Mouse (Mus musculus) brain, embryonic 14.5 days (tissue): Measurements from ENCODE around the gene Pacrg.

Source experiments
- CTCF ChIP-seq: fragments of 200-500 bp; IDR thresholded peaks from 2 replicates; pipeline ENCODE4 v1.5.1; 2012; ENCODE audit warnings: inconsistent platforms, mild to moderate bottlenecking, moderate library complexity, borderline replicate concordance; ENCODE audit not compliant: insufficient read depth, insufficient read length; ENCODE audit errors: extremely low read depth
- POLR2A ChIP-seq: fragments of 200-500 bp; IDR thresholded peaks from 2 replicates; pipeline ENCODE4 v1.6.1; 2012; ENCODE audit warnings: mild to moderate bottlenecking, inconsistent platforms, borderline replicate concordance; ENCODE audit not compliant: poor library complexity, insufficient read depth, insufficient read length, severe bottlenecking; ENCODE audit errors: extremely low read depth

DNA sequence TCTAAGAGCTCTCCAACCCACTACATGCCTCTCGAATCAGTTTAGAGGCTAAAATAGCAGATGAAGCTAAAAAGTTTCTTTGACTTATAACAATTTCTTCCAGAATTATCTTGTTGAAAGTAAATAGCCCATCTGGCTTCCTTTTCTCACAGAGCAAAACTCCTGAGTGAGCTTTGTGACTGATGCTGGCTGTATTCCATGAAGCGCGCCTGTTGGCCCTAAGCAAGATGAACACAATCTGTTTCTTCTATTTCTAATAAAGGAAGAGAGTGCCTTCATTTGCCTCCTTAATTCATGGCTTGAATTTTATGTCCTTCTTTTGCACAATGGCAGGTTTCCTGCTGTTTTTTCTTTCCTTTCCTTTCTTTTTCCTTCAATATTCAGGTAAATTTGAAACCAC lies 14.1 kb upstream of the Pacrg start:
- TF ChIP-seq POLR2A, result no peak
- TF ChIP-seq CTCF, result no peak
